Mouse (Mus musculus): ENCODE results near the gene Tspan5.

Tspan5 gene

DNA sequence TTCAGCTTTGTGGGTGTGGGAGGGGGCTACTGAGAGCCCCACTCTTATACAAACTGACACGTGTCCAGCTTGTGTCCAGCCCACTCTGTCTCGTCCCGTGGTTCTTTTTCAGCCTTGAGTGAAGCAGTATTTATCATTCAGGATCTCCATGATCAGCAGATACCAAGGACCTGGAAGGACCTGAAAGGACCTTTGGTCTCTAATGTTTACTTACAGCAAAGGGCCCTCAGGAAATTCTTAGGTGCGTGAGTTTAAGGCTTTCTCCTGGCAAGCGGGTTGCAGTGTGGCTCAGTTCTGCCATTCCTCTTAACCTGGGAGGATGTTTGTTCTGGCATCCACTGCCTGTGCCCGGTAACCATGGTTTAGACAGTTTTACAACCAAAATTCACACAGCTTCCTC, 97.7 kb downstream of the Tspan5 start:
- intact Hi-C loops (cut with DNase I) = loop anchor here (5.0 to 10.0 kb wide), 2 partner anchors 97 to 195 kb away; partner anchors contain the start of gene Tspan5

DNA sequence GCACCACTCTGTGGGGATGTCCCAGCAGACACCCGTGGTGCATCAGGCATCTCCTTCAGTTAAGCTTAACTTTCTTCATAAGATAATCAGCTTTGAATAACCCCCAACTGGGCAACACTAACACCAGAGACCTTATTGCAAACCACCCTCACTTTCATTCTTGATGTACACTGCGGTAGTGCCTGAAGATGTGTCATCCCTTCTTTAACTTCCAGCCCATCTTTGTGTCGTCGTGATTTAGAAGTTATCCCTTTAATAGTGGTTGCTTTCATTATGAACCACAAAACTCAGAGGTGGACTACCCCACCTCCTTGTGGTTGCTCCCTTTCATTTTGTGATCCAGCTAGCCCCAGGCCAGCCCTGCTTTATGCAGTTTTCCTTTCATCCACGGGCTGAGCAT, 99.3 kb downstream of the Tspan5 start:
- intact Hi-C loops (cut with DNase I) = no loop called here

DNA sequence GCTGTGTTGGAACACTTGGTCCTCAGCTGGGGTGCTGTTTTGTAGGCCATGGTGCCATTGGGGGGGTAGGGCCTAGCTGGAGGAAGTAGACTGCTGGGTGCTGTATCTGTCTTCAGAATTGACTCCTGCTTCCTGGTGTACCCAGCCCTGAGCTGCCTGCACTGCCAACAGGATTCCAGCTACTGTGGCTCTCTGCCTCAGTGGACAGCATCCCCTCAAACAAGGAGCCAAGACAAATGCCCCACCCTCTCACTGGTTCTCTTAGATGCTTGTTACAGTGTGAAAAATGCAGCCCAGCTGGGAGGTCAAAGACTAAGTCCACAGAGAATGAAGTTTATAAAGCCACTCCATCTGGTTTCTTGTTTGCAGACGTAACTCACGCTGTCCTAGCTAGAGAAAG, 101.2 kb downstream of the Tspan5 start:
- intact Hi-C loops (cut with DNase I) = no loop called here

DNA sequence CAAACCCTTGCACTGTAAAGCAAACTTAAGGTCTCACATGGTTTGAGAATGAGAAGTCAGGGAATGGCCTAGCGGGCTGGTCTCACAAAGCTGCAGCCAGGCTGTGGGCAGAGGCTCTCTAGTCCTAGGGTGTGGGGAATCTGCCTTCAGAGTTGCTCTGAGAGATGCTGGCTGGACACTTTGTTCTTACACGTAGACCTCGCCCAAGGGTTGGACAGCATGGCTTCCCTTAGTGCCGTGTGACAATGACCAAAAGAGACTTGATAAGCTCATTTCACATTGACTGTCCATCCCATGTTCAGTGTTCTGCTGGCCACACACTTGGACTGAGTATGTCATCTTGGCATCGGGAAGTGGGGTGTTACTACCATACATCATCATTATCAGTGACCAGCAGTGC, 101.6 kb downstream of the Tspan5 start:
- intact Hi-C loops (cut with DNase I) = no loop called here

- intact Hi-C loops (cut with DNase I) = no loop called here
These were observed 103.8 kb downstream of the Tspan5 start for GRCm38 (mm10) chr3:138845820-138846219.

DNA sequence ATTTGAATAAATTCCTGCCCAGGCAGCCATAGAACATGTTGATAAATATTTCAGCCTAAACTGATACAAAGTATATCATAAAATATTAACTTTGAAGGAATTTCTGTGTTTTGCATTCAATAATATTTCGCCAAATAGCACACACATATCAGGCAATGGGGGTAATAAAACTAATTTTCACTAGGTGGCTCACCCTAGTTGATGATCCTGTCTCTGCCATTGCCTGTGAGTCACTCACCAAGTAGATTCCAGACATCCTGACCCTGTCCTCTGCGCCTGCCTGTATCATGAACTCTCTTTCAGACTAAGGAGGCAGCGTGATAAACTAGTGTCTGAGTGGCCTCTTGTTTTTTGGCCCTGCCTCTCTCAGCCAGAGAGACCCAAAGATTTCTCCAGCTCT, 105.8 kb downstream of the Tspan5 start:
- intact Hi-C loops (cut with DNase I) = no loop called here

DNA sequence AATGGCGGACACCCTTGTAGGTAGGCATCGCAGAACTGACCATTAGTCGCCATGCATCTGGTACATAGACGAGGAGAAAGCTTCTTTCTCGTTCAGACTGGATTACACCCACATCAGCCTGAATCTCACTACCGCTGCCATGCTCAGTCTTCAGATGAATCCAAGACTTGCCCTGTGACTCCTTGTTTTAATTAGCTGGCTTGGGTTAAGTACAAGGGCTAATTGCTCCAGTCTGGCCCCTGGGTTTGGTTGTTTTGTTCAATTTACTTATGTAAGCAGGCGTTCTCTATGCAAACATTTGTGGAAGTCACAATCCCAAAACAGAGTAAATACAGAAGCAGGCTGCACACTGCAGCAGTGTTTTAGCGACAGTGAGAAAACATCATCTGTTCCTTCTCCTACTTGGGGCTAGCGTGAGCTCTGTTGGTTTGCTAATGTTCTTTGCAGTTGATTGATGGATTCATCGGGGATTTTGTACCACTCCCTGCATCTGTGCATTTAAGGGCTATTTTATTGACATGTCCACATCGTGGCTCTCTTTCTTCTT, 107.8 kb downstream of the Tspan5 start:
- intact Hi-C loops (cut with DNase I) = no loop called here

DNA sequence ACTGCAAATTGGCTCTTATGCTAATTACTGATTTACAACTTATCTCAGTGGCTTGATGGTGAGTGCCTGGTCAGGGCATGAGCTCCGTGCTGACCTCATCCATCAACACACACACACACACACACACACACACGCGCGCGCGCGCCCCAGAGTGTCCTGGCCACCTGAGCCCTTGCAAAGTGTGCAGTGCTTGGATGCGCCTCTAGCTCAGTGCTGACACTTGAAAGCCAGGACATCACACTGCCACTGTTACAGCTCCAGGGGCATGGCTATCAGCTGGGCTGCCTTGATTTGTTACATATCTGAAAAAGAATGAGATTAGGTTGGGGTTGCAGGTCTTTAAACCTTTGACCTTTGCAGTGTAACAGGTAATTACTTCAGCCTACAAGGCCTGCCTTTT, 109.9 kb downstream of the Tspan5 start:
- intact Hi-C loops (cut with DNase I) = no loop called here

- intact Hi-C loops (cut with DNase I) = no loop called here
These were observed 111.1 kb downstream of the Tspan5 start for GRCm38 (mm10) chr3:138852982-138853689.

DNA sequence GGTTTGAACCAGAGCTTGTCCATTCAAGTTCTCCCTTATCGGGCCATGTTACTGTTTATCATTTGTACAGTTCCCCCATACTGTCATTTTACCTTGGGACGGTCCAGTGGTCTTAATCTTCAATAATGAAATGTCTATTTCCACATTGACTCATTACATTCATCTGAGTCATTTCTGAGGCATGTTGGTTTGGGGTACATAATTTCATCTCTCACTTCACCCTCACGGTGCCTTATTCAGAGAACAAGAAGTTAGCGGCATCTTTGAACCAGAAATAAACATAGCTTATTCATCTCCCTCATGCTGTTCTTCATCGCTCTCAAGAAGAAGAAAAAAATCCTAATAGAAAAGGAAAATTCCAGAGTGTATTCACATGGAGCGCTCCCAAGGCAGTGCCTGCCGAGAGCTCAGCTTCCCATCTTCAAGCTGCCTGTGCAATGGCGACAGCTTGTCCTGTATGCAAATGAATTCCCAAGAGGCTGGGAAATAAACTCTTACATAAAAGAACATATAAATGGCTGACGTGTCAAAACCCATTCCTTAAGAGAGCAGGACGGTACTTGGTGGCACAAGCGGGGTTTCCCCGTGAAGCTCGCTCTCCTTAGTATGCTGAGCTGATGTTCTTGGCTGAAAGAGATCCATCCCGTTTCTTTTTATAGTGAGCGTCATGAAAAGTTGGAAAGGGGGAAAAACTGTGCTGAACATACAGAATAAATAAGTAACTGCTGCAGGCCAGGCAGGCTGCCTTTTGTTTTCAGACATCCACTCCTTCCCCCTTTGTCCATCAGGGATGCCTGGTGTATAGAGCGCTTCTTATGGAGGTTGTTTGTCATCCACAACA, 112.2 kb downstream of the Tspan5 start:
- intact Hi-C loops (cut with DNase I) = no loop called here

GRCm38 (mm10) chr3:138855387-138855786, 113.4 kb downstream of the Tspan5 start:
- intact Hi-C loops (cut with DNase I) = no loop called here

GRCm38 (mm10) chr3:138856946-138857345, 115.0 kb downstream of the Tspan5 start:
- intact Hi-C loops (cut with DNase I) = no loop called here

DNA sequence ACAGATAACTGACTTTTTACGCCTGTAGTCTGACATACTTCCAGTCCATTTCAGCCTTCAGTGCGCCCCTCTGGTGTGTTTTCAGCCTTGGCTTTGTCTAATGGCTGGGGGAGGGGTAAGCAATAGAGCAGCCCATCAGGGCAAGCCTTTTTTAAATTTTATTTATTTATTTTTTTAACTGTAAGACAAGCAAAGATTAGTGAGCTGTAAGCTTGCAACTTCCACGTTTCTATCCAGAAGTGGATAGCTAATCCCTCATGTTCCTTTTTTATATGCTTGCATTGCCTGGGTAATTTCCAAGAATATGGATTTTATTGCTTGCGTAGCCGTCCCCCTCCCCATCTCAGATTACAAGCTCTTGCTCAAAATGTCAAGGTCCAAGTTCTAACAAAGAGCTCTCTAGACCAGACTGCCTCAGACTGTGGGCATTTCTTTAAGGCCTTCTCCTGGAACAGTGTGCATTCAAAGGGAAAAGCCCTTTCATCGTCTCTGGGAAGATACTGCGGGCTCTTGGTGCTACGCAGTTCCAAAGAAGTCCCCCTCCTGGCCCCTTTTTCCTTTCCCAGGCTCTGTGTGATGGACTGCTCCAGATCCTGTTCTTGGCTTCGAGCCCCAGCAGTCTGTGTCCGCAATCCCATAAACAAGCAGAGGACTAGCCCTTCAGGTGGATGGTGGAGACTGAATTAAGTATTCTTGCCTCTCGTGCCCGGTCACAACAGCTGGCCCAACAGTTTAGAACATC, 116.0 kb downstream of the Tspan5 start:
- intact Hi-C loops (cut with DNase I) = no loop called here

DNA sequence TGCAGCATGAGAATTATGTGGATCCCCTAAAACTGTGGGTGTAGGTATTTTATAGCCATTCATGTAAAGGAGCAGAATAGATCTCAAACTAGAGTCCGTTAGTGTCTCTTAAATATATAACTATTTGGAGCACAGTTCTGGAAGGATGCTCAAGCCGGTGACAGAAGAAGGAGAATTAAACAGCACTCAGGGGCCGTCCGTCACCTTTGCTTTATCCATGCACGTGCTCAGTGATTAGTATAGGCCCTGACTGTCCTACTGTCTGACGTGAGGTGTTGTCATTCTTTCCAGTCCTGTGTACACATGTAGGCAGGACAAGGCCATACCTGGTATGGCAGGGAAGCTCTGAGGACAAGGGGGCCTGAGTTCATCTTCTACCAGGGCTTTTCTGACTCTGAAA, 116.7 kb downstream of the Tspan5 start:
- intact Hi-C loops (cut with DNase I) = no loop called here

GRCm38 (mm10) chr3:138859166-138859565, 117.2 kb downstream of the Tspan5 start:
- intact Hi-C loops (cut with DNase I) = no loop called here

GRCm38 (mm10) chr3:138859666-138860065, 117.7 kb downstream of the Tspan5 start:
- intact Hi-C loops (cut with DNase I) = no loop called here

DNA sequence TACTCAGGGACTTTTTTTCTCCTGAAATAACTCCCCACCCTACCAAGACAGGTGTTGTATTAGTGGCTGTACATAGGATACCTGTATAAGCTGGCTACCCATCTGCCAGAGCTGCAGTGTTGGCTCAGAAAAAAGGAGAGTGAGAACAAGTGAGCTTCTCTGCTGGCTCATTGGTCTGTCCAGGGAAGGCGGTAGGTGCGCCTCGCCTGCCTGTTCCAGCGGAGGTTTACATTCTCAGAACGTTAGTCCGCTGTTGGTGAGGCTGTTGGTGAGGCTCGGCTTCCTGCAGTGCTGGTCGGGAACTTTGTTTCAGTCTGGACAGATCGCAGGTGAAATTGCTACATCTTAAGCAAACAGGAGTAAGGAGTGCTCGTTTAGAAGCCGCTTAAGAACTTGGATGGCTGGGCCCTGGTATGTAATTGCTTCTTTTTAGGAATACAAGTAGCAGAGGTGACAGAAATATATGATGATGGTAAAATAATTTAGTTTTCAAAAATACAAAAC, 118.3 kb downstream of the Tspan5 start:
- intact Hi-C loops (cut with DNase I) = no loop called here

GRCm38 (mm10) chr3:138861032-138861431, 119.0 kb downstream of the Tspan5 start:
- intact Hi-C loops (cut with DNase I) = no loop called here

DNA sequence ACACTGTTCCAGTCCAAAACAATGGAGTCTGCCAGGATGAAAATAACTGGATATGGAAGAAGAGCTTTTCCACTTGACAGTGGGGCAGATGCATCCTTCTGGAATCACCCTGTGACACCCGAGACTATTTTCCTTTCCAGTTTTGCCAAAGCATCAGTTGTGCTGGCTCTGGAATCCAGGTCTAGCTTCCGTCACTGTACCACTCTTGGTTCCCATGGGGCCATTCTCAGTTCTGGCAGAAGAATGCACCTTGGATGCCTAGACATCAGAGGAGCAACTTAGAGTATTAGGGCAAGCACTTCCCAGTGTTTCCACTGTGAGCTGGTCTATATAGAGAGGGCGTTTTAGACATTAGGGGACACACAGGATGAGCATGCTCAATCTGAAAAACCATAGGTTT, 119.6 kb downstream of the Tspan5 start:
- intact Hi-C loops (cut with DNase I) = no loop called here

DNA sequence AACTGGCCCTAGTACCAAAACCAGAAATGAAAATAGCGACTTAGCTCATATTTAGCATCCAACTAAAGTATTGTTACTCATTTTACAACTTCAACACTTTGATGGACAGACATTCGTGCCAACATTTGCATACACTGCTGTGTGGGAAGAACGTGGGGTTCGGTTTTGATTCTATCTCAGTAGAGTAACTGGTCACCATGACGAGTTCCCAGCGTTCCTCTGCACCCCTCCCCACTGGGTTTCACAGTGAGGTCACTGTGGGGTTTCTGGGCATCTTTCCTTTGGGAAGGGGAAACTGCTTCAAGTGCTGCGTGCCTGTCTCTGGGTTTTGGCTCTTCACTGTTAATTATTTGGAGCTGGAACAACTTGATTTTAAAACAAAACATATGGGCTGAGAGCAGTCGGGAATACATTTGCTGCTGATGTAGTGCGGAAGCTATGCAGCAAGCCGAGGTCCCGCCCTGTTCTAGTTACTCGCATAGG, 122.2 kb downstream of the Tspan5 start:
- intact Hi-C loops (cut with DNase I) = no loop called here

DNA sequence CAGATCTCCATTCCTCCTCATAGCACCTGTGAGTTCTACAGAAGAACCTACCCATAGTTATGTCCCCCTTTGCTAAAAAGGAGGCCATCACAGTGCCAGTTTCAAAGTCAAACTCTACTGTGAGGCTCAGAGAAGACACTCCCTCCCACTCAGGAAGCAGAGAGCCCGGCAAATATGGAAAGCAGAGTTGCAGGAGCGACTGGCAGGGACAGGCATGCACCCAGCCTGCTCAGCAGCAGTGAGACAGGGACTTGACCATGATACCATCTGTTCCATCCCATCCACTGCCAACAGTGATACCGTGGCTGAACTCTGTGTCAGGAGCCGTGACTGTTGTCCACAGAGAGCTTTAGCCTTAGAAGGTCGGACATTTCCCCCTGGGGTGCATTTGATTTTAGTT, 123.3 kb downstream of the Tspan5 start:
- intact Hi-C loops (cut with DNase I) = no loop called here

All from adrenal gland (tissue).